Mouse (Mus musculus) limb, embryonic 11.5 days (tissue): ENCODE measurements around the gene Plekhg6. TPM values are rescaled to one million over a fixed set of nuclear protein-coding genes. Genes with fewer than 3 reads are reported as not detected.

Source experiments
- ATAC-seq: fragments of 200-750 bp; cut with Nextera tagmentation; 2 replicates; pipeline ENCODE4 v1.8.0; 2017; ENCODE audit warnings: low read depth; ENCODE audit not compliant: insufficient number of reproducible peaks, low FRiP score, low TSS enrichment
- DNase-seq: peaks from one replicate; pipeline ENCODE4 v3.0.0-alpha.2; 2015; ENCODE audit warnings: low spot score
- H3K27ac ChIP-seq: fragments of 300-500 bp; sonication (generic); replicated peaks from 2 replicates; pipeline ENCODE4 v1.5.1; 2014; ENCODE audit warnings: low read depth, mild to moderate bottlenecking, low read length
- H3K27me3 ChIP-seq: fragments of 300-500 bp; sonication (generic); 2 replicates; pipeline ENCODE4 v1.6.1; 2014; ENCODE audit warnings: mild to moderate bottlenecking, low read length, mixed read lengths; ENCODE audit not compliant: control insufficient read depth, insufficient read depth
- H3K36me3 ChIP-seq: fragments of 300-500 bp; sonication (generic); 2 replicates; pipeline ENCODE4 v1.6.1; 2014; ENCODE audit warnings: mild to moderate bottlenecking, low read length, moderate library complexity, mixed read lengths; ENCODE audit not compliant: control insufficient read depth, insufficient read depth
- H3K4me1 ChIP-seq: fragments of 300-500 bp; sonication (generic); 2 replicates; pipeline ENCODE4 v1.6.1; 2014; ENCODE audit warnings: low read length, mixed read lengths; ENCODE audit not compliant: control insufficient read depth, insufficient read depth
- H3K4me2 ChIP-seq: fragments of 300-500 bp; sonication (generic); 2 replicates; pipeline ENCODE4 v1.6.1; 2014; ENCODE audit warnings: low read depth, mild to moderate bottlenecking, moderate library complexity; ENCODE audit not compliant: severe bottlenecking
- H3K4me3 ChIP-seq: fragments of 300-500 bp; sonication (generic); 2 replicates; pipeline ENCODE4 v1.5.1; 2014; ENCODE audit warnings: low read depth, low read length
- H3K9ac ChIP-seq: fragments of 300-500 bp; sonication (generic); 2 replicates; pipeline ENCODE4 v1.6.1; 2014; ENCODE audit warnings: mild to moderate bottlenecking, low read length
- H3K9me3 ChIP-seq: fragments of 300-500 bp; sonication (generic); 2 replicates; pipeline ENCODE4 v1.6.1; 2016; ENCODE audit warnings: low read length; ENCODE audit not compliant: control insufficient read depth
- WGBS: fragments of 180-500 bp; shearing (Covaris S2); extraction: QIAGEN DNeasy Blood & Tissue Kit; methylation state at CpG from one replicate; pipeline ENCODE4 v1.1.7; 2014; 5-methylcytosine and 5-hydroxymethylcytosine counted together
- polyA plus RNA-seq: library from polyadenylated mRNA; unstranded; fragments of >200 nt; fragmentation: Nextera tagmentation; extraction: Ambion mirVana; gene quantifications from 2 replicates; pipeline ENCODE4 v1.2.1, GENCODE M21; 2014

The Plekhg6 gene
- polyA plus RNA-seq, 1 experiment from 2014 or later, result 0.27 TPM

GRCm38 (mm10) chr6:125353221-125353620, 27.4 kb downstream of the Plekhg6 start:
- Histone ChIP-seq H3K27me3 (no peaks in the 10 kb centered on the region), H3K36me3 (peaks cover 8% of the 10 kb centered on the region; the same call in 1 of the 2 replicates), H3K9ac (no peak overlapping the region), H3K4me2 (no peak overlapping the region), H3K4me3 (no peak overlapping the region), H3K27ac (no peak overlapping the region), H3K4me1 (peaks cover 47% of the 10 kb centered on the region), H3K9me3 (no peaks in the 10 kb centered on the region)
- ATAC-seq (no peak), DNase-seq (no peak)
- 80% methylated on average over 11 of the region's 11 CpGs for WGBS

GRCm38 (mm10) chr6:125352811-125353210, 27.8 kb downstream of the Plekhg6 start:
- Histone ChIP-seq H3K36me3 (peaks cover 7% of the 10 kb centered on the region; the same call in 1 of the 2 replicates), H3K27ac (no peak overlapping the region), H3K4me2 (no peak overlapping the region), H3K9ac (no peak overlapping the region), H3K4me3 (no peak overlapping the region), H3K4me1 (peaks cover 47% of the 10 kb centered on the region), H3K9me3 (no peaks in the 10 kb centered on the region), H3K27me3 (no peaks in the 10 kb centered on the region)
- no peak for DNase-seq
- 47% methylated on average over 4 of the region's 4 CpGs for WGBS
- ATAC-seq, result no peak

- ATAC-seq, result no peak
- no peak overlapping the region for H3K4me2 ChIP-seq
- H3K4me3 ChIP-seq, result no peak overlapping the region
- no peaks in the 10 kb centered on the region for H3K9me3 ChIP-seq
- WGBS, result 68% methylated on average over 5 of the region's 5 CpGs
- peaks cover 47% of the 10 kb centered on the region for H3K4me1 ChIP-seq
- no peaks in the 10 kb centered on the region for H3K36me3 ChIP-seq
- no peak overlapping the region for H3K27ac ChIP-seq
- no peak overlapping the region for H3K9ac ChIP-seq
- DNase-seq, result no peak
- H3K27me3 ChIP-seq, result no peaks in the 10 kb centered on the region
Measured at GRCm38 (mm10) chr6:125352046-125352384, 28.6 kb downstream of the Plekhg6 start.

GRCm38 (mm10) chr6:125351368-125352045, 29.1 kb downstream of the Plekhg6 start:
- ATAC-seq (no peak), DNase-seq (no peak)
- peak overlapping the region; percentile 88; the same call in 1 of the 2 replicates for H3K4me2 ChIP-seq
- H3K4me1 ChIP-seq, result peaks cover 47% of the 10 kb centered on the region
- H3K4me3 ChIP-seq, result no peak overlapping the region
- H3K27ac ChIP-seq, result no peak overlapping the region
- no peak overlapping the region for H3K9ac ChIP-seq
- H3K9me3 ChIP-seq, result no peaks in the 10 kb centered on the region
- 75% methylated on average over 8 of the region's 8 CpGs for WGBS
- no peaks in the 10 kb centered on the region for H3K27me3 ChIP-seq
- no peaks in the 10 kb centered on the region for H3K36me3 ChIP-seq

DNA sequence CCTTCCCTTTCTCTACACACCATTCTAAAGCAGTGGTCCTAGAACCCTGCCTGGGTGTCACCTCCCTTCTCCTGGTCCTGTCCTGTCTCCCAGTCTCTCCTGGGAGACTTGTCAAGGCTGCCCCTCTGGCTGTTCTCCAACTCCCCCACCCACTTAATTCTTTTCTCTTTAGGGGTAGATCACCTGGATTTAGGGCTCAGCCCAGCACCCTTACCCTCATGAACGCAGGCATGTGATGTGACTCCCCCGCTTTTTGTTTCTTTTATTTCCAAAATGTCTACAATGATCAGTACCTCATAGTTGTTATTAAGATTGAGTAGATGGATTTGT, 29.6 kb downstream of the Plekhg6 start:
- Histone ChIP-seq H3K9ac (peak overlapping the region; percentile 80; the same call in 1 of the 2 replicates), H3K4me3 (peak overlapping the region; percentile 78), H3K27me3 (no peaks in the 10 kb centered on the region), H3K9me3 (no peaks in the 10 kb centered on the region), H3K4me1 (peaks cover 42% of the 10 kb centered on the region), H3K36me3 (no peaks in the 10 kb centered on the region), H3K27ac (no peak overlapping the region), H3K4me2 (peak overlapping the region; percentile 88)
- ATAC-seq (no peak), DNase-seq (no peak)
- 80% methylated on average over 2 of the region's 2 CpGs for WGBS

- H3K4me3 ChIP-seq, result peak overlapping the region; percentile 78
- no peaks in the 10 kb centered on the region for H3K27me3 ChIP-seq
- ATAC-seq, result peak; percentile 29; the same call in 1 of the 2 replicates
- peaks cover 37% of the 10 kb centered on the region for H3K4me1 ChIP-seq
- no peaks in the 10 kb centered on the region for H3K9me3 ChIP-seq
- 2% methylated on average over 20 of the region's 20 CpGs for WGBS
- peak overlapping the region; percentile 80 for H3K9ac ChIP-seq
- DNase-seq, result no peak
- peak overlapping the region; percentile 83 for H3K27ac ChIP-seq
- no peaks in the 10 kb centered on the region for H3K36me3 ChIP-seq
- peak overlapping the region; percentile 88 for H3K4me2 ChIP-seq
Measured at GRCm38 (mm10) chr6:125350231-125350994, 30.2 kb downstream of the Plekhg6 start.

- peaks cover 30% of the 10 kb centered on the region for H3K4me1 ChIP-seq
- H3K4me3 ChIP-seq, result peak overlapping the region; percentile 78
- peak overlapping the region; percentile 80 for H3K9ac ChIP-seq
- under 1% methylated on average over 27 of the region's 27 CpGs for WGBS
- peak; percentile 78 for DNase-seq
- H3K27me3 ChIP-seq, result no peaks in the 10 kb centered on the region
- H3K36me3 ChIP-seq, result no peaks in the 10 kb centered on the region
- H3K27ac ChIP-seq, result peak overlapping the region; percentile 83
- no peaks in the 10 kb centered on the region for H3K9me3 ChIP-seq
- H3K4me2 ChIP-seq, result peak overlapping the region; percentile 88
- peak; percentile 72 for ATAC-seq
Measured at GRCm38 (mm10) chr6:125349575-125350230, 30.9 kb downstream of the Plekhg6 start.

DNA sequence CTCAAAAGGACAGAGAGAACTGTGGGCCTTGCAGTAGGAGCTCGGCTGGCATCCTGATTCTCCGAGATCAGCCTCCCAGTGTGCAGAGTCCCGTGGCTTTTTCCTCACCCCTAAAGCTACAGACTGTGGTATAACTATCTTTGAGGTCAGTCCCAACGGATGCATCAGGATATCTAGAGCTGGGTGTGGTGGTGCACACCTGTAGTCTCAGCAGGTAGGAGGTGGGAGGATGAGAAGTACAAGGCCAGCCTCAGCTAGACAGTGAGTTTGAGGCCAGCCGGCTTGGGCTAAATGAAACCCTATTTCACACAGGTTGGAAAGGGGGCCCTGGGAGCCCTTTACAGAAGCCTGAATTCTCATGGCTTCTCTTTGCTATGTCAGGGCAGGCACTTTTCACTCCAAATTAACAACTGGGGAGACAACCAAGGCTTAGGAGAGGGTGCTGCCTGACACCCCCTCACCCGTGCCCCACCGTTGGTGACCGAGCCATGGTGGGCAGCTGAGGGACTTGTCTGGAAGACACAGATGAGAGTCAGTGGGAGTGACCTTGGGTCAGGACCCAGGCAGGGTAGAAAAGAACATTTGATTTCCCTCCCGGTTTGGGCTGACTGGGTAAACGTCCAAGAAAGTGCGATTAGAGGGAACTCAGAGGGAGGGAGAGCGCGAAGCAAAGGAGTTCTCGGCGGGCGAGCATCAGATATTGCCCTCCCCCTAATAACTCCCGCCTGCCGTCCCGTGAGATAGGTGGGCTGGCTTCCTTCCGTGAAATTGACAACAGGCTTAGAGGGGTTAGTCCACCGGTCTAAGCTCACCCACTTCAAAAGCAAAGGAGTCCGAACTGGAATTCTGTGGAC, 31.6 kb downstream of the Plekhg6 start, which contains the start of gene Tnfrsf1a:
TSS of gene Tnfrsf1a (plus strand) at position 642 of the 854 bp plus-strand sequence.
- ATAC-seq, result 0 out of 2 replicates have a peak, but pooled peaks have one; percentile 18
- peak within 1 kb of the TSS; percentile 88 for H3K4me2 ChIP-seq
- DNase-seq, result peak; percentile 44
- peaks cover 23% of the 10 kb centered on the region for H3K4me1 ChIP-seq
- H3K4me3 ChIP-seq, result peak within 1 kb of the TSS; percentile 78
- no peaks in the 10 kb centered on the region for H3K27me3 ChIP-seq
- H3K36me3 ChIP-seq, result no peaks in the 10 kb centered on the region
- WGBS, result 6% methylated on average over 22 of the region's 22 CpGs
- peak within 1 kb of the TSS; percentile 83 for H3K27ac ChIP-seq
- H3K9ac ChIP-seq, result peak within 1 kb of the TSS; percentile 80
- no peaks in the 10 kb centered on the region for H3K9me3 ChIP-seq
